Mouse (Mus musculus) lung, postnatal 0 days (tissue): ENCODE measurements at regions not wholly inside any gene's neighbourhood (a gene's known extent, or its start where the extent isn't known, plus 50 kb on each side); places are given as distances from the start of the nearest gene placed in this dataset.

Experiments
- CTCF ChIP-seq: IDR thresholded peaks from 2 replicates; pipeline ENCODE4 v1.5.1; 2016; ENCODE audit warnings: antibody characterized with exemption, mild to moderate bottlenecking
- EP300 ChIP-seq: IDR thresholded peaks from 2 replicates; pipeline ENCODE4 v1.6.1; 2016; ENCODE audit warnings: antibody characterized with exemption, mild to moderate bottlenecking, control low read depth

- TF ChIP-seq EP300: no peak
- no peak for TF ChIP-seq CTCF
Measured at GRCm38 (mm10) chr19:49839153-49839911, 839.1 kb downstream of the Sorcs1 start.
